Mouse (Mus musculus) testis, postnatal 10 days (tissue): Measurements from ENCODE around the gene Mast1.

Source experiments
- DNase-seq: peaks from one replicate; pipeline ENCODE4 v3.0.0; 2021; ENCODE audit warnings: low spot score

Gene Mast1

DNA sequence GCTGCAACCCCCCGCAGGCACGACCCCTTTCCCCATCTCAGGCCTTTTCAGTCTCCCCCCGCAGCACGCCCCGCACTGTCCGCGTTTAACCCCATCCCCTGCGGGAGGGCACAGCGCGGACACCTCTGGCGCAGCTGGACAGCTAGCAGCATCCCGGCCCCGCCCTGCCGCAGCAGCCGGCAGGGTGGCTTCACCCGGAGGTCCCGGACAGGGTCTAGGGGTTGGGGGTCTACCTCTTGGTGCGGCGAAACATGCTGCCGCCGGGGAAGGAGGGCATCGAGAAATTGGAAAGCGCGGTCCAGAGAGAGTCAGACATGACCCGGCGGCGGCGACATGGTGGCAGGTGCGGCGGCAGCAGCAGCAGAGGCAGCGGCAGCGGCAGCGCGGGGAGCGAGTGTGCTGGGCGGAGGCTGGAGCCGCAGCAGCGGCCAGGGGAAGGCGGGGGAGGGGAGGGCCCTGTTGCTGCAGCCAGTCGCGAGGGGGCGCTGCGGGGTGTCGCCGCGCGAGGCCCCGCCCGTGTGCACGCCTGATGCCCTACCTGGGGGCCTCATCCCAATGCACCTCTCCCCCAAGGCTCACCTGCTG, at the start of gene Mast1:
Mast1 (minus strand) TSS at position 398 of the 585 bp plus-strand sequence.
- peak; percentile 80 for DNase-seq

DNA sequence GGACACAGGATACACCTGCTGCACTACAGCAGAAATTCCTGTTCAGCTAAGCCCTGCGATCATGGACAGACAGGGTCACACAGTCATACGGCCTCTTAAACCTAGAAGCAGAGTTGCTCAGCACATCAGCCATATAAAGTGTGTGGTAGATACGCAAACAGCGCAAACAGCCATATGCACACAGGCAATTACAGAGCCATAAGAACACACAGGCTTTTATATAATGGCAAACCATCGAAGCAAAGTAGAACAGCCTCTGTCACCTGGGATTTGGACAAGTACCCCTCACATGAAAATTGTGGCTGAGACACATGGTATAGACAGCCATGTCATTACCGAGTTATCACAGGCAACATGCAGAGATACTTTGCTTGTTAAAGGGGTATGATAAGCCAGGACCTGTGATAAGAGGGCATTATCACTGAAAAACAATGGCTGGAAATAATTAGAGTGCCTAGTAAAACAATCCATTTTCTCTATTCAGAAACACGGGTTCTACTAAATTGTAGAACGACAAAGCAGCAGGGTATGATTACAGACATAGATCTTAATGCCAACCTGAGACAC, 49.3 kb upstream of the Mast1 start:
- DNase-seq, result no peak

DNA sequence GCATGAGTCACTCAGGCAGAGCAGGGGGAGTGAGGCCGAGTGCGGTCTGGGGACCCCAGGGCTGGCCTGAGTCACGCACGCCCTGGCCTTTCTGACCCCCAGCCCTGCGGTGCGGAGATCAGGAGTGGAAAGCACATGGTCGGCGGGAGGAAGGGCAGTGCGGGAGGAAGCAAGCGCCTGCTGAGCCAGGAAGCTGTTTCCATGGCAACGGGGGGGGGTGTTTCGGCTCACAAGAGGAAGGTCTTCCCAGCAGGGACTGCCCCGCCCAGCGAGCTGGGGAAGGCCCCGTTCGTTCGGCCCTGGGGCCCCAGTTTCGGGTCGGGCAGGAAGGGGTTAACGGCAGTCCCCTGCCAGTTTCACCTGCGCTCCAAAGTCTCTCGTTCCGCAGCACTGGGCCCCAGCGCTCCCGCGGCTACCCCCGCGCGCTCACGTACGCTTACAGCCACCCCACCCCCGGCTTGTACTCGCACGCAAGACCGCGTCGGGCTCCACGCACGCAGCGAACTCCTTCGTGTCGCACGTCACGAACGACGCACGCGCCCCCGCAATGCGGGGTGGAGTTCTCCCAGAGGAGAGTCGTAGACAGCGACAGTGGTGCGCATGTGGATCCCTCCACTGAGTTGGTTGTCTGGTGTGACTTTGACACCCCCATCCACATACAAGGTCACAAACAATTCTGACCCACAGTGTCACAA, 48.7 kb upstream of the Mast1 start:
- peak; percentile 90 for DNase-seq

DNA sequence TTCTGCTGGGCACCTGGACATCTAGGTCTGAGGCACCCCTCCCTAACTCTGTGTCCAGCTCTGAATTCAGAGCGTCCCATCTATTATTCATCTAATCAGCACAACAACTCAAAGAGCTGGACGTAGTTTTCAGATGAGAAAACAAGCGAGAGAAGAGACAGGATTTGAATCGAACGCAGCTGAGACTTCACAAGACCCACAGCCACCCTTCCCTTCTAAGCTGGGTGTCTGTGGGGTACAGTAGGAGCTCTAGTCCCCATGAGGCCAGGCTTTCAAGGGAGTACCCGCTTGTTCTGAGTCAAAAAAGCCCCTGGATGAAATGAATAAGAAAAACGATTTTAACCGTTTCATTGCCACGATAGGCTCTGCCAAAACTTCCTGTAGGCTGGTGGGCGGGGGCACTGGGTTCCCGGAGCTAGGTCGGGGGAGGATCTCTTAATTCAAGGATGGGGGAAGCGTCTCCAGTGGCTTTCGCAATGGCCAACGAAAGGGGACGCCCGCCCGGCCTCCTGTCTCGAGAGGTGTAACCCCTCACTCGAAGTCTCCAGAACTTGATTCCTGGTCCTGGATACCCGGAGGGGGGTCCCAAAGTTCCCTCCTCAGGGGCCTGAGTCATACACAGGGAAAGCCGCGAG, 48.0 kb upstream of the Mast1 start:
- DNase-seq, result peak; percentile 60

DNA sequence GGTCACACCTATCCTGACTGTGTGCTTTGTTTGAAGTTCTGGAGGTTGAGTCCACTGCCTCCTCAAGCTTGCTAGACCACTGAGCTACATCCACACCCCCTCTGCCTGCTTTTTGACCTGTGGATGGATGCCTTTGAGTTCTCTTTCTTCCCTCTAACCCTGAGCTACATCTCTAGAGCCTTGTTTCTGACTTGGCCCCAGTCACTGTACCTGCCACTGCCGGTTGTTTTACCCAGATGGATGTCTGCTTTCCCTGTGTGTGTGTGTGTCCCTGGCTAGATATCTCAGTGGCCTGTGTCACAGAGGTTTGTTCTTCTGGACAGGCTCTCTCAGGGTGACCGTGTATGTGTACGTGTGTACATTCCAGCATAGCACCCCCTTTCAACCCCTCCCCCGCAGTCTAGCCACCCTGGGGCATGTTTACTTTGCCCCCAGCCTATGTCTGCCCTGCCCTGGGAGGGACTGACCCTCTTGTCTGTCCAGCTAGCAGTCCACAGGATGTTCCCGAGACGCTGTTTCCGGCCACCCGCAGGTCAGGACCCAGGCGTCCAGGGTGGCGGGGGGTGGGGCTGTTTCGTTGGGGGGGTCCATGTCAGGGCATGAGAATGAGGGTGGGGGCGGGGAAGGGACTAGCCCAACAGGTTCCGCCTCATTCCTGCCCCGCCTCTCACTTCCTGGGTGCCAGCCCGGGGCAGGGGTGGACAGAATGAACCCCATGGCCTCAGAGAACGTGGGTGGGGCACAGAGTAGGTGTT, 47.3 kb upstream of the Mast1 start:
- DNase-seq, result no peak

DNA sequence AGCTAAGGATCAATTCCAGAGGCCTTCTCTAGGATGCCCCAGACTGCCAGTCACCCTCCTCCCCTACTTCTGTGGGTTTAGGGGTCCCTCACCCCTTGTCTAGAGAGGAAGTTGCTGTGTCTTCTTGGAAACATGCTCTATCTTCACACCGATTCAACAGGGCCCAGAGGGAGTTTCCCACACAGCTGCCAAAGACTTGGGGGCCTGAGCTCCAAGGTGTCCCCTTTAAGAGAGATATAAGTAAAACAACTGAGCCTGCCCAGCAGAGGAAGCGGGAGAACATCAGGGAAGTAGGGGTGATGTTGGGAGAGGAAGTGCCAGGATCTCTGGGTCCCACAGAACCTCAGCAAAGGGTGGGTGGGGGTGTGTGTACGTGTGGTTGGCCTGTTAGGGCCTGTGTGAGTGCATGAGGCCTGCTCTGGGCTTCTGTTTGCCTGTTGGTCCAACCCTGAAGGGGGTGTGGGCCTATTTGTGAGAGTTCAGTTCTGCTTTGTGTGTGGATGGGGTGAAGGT, 45.4 kb upstream of the Mast1 start:
- no peak for DNase-seq

DNA sequence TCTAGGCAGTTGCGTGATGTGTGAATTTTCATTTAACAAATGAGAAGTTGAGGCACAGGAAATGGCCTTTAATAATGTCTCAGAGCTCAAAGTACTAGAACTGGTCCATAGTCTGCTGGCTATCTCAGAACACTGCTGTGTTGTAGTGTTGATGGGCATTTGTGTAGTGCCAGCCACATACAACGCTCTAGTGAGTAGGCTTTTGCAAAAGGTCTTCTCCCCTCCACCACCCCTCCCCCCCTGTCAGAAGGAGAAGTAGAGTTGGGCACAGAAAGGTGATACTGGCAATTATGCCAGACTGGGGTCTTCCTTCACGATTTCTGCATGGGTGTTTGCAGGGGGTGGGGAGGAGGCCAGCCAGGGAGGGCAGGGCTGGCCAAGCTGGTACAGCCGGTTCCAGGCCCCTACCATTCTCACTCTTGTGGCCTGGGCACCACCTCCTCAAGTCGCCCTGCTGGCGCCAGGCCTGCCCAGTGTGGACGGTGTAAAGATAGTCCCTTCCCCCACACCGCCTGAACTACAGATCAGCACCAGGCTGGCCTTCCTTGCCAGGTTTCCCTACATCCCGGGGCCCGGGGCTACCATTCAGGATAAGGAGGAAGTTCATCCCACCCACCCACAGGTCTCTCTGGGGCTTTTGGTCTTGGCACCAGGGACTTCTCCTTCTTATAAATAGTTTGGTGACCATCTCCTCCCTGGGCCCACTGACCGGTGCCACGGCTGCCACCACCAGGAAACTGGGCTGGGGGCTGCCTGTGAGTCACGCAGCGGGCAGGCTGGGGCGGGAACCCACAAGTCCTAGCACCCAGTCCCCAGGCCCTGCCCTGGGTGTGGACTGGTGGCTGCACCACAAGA, 44.7 kb upstream of the Mast1 start:
- no peak for DNase-seq

DNA sequence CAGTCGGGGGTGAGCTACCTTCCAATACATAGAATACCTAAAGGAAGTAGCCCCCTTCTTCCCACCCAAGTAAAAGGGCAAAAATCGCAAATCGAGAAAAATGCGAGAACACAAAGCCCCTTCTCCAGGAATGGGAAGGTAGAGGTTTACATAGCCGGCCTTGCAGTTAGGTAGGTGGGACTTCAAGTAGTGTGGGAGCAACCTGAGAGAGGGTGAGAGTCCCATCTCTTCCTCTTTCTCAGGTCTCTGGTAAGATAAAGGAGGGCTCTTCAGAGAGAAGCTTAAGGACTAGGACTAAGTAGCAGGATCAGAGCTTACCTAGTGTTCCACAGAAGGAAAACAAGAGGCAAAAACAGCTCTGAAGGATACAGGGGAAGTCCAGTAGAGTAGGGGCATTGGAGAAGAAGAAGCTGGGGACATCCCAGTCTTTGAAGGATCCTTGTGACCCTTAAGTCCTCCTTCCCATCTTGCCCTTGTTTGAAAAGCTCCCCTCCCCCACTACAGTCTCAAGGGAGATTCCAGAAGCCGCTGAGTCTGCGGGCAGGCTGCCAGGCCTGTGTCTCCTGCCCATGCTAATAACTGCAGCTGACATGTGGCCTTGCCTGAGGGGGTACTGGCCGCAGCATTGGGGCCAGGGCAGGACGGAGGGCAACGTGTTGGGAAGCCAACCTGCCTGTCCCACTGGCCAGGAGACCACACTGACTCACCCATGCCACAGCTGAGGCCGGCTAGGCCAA, 43.6 kb upstream of the Mast1 start:
- DNase-seq, result peak; percentile 81

DNA sequence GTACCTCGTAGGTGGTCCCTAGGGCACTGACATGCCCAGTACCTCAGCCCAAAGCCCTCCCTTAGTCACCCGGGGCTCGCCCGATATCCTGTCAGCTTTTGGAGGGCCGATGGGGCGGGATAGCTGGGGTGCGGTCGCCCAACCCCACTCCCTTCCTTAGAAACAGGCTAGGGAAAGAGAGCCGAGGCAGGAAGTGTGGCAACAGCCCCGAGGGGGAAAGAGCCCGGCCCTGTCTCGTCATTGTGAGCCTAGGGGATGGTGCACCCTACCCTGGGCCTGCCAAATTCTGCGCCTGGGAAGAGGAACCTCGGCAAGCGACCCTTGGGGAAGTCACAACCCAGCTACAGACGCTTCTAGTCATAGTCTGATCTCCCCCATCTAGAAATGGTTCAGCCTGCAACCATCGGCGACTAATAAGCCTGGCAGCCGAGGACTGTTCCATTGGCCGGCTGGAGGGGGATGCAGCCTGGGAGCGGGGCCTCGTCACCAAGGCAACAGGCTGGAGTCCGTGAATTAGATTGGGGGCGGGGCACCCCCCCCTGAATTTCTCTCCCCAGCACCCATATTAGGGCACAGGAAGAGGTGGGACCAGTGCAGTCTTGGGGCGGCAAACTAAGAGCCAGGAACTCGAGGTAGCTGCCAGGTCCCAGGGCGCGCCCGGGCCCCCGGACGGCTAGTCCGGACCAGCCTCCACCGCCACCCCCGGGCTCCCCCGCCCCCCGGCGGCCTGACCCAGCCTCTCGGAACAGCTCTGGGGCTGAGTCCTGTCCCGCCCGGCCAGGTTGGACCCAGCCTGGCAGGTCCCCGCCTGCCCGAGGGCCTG, 42.7 kb upstream of the Mast1 start:
- DNase-seq, result peak; percentile 90

DNA sequence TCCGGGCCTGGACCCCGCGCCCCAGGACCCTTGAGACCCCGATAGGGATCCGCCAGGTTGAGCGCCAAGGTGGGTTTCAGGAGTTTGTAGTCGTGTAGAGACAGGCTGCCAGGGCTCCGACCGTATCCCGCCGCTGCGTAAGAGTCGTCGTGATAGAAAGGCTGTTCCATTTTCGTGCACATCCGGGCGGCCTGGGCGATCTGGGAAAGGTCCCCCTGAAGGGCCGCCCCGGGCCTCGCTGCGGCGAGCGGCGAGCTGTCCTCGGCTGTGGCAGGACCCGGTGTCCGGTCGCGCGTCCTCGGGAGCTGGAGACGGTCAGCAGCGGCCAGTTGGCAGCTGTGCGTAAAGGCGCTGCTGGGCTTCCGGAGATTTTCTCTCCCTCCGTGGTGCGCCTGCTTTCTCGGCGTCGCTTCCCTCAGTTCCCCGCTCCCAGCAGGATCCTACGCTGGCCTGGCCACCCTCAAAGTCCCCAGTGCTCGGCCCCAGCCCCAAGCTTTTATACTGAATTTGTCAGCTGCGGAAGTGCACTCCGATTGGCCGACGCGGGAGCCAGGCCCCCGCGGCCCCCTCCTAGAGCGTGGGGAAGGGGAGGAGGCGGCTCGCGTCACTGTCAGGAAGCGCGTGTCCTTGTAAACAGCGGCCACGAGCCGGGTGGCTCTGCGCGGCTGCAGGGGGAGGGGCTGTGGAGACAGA, 41.2 kb upstream of the Mast1 start, which contains the start of gene Junb:
Junb (minus strand) TSS at position 471 of the 693 bp plus-strand sequence.
- peak; percentile 89 for DNase-seq

DNA sequence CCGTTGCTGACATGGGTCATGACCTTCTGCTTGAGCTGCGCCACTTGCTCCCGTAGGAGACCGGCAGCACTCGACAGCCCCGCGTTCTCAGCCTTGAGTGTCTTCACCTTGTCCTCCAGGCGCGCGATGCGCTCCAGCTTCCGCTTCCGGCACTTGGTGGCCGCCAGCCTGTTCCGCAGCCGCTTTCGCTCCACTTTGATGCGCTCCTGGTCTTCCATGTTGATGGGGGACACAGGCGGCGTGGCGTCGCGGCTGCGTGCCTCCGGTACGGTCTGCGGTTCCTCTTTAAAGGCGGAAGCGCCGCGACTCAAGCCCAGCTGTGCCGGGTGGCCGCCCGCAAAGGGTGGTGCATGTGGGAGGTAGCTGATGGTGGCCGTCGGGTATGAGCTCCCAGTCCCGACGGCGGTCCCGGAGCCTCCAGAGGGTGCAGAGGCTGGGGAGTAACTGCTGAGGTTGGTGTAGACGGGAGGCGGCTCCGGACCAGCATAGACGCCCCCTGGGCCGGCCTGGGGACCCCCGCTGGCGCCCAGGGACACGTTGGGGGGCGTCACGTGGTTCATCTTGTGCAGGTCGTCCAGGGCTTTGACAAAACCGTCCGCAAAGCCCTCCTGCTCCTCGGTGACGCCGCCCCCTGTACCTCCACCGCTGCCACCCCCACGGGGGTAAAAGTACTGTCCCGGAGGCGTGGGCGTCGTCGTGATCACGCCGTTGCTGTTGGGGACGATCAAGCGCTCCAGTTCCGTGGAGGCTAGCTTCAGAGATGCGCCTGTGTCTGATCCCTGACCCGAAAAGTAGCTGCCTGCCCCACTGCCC, 40.5 kb upstream of the Mast1 start:
- DNase-seq, result peak; percentile 73

DNA sequence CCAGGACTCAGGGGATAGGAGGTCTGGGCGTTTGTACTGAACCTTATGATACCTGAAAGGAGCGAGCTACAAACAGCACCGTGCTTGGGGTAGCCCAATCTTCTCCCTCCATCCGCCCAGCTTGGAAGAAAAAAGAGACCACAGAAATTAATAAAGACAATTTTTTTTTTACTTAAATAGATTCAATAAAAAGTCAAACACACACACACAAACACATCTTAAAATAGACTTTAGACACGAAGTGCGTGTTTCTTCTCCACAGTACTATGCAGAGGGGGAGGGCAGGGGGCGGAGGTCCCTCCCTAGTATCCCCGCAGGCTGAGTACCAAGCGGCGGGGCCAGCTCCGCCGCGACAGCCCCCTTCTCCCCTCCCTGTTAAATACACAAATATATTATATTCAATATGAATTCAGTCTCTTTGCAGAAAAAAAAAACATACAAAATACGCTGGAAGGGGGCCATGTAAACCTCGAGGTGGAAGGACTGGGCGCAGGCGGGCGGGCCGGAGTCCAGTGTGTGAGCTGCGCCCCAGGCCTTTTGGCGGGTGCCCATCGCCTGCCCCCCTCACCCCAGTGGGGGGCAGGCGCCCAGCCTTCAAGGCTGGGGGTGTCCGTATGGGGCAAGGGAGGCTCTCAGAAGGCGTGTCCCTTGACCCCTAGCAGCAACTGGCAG, 39.7 kb upstream of the Mast1 start:
- DNase-seq, result no peak

DNA sequence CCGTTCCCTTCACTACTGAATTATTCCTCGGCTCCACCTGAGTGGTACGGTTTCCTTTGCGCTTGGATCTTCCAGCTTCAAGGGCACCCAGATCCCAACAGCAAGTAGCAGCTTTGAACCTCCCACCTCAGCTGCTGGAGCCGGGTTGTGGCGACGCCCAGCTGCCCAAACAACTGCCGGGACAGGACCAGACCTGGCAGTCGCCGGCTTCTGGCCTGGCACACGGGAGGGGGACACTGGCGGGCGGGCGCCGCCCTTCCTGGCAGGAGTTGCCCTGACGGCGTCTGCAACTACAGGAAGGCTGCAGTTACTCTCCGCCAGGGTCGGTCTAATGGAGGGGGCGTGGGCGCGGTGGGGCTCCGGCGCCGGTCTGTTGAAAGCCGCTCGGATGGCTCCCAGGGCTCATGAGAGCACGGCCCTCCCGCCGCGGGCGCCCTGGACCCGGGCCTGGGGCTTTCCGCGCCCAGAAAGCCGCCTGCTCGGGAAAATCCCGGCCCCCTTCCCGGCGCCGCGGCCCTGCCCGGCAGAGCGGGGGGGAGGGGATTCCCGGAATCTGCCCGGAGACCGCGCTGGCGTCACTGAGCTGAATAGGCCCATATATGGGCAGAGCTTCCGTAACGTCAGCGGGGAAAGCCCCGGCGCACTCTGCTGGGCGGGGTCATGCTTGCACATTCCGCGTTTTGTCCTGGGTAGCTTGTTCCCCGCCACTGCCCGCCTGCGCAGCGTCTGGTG, 39.0 kb upstream of the Mast1 start:
- peak; percentile 96 for DNase-seq

DNA sequence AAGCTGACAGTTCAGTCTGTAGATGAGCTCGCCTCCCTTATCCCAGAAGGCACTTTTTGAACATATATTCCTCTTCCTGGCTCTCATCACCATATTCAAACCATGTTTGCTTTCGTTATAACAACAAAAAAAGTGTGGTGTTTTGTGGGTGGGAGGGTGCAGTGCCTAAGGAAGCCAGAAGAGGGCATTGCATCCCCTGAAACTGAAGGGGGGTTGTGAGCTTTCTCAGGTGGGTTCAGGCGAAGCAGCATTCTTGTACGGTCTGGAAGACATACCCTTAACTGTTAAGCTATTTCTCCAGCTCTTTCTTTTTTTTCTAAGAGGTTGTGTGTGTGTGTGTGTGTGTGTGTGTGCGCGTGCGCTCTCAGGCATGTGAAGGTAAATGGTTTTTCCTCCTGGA, 38.3 kb upstream of the Mast1 start:
- peak; percentile 78 for DNase-seq

DNA sequence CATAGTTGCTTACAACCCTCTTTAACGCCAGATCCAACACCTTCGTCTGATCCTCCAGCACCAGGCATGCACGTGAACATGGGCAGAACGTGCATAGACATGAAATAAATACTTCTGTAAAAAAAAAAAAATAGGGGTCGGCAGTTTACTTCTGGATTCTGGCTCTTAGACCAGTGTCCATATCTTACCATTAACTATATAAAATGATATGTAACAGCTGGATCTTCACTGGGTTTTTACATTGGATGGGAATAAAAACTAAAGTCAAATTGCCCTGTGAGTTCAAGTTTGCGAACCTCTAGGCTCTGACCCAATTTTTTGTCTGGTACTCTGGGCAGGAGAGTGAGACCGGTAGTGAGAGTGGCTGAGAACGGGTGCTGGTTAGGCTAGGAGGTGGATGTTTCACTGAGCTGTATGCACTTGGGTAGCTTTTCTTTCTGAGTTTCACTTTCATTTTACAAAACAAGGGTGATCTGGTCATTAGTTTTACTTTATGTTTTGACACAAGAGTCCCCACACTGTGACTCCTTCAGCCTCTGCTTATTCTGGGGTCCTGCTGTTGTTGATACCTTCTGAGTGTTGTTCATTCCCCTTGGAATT, 37.5 kb upstream of the Mast1 start:
- no peak for DNase-seq

DNA sequence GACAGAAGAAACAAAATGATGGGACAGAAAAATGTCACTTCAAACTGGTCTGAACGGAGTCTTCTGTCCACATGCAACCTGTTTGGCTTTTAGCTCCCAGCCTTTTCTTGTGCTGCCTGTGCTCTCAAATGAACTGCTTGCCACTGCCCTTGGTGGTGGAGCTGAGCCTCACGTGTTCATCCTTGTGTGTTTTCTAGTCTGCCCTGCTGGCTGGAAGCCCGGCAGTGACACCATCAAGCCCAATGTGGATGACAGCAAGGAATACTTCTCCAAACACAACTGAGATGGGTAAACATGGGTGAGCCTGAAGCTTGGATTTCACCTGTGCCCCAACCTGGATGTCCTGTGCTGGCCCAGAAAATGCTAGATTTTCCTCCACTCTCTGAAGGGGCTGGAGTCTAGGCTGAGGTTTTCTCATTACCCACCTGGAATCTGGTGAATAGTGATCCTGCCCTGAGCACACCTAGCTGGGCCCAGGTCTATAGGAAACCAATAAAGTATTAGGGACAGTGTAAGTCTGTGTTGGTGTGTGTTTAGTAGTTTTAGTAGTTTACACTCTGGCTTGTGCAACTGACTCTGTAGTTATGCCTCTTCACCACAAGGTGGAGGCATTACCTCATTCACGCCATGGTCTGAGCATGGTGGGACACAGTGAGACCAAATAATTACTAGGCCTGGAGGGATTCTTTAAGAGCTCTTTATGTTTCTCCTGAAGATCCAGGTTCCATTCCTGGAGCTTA, 36.8 kb upstream of the Mast1 start:
- peak; percentile 66 for DNase-seq
